9 mouse cellular contexts compared by ENCODE assay signal in genomic region chr9:107906967-107907800, GRCm38 (mm10). TPM values are rescaled to one million over a fixed set of nuclear protein-coding genes. Genes with fewer than 3 reads are reported as not detected.
A peak's percentile ranks its signal among the peaks of the same experiment; 100 is the strongest.
DNase-seq lines count a peak whose midpoint lies in the region; ATAC-seq lines count a peak whose summit lies in the region.
"Had no signal": no experiment of that assay in that cellular context is flagged by ENCODE, and none has a peak within 500 bp of the region (broad histone marks: within the 10 kb centered on the region; RNA-seq: fewer than 3 reads in every experiment).

No protein-coding gene starts in this region.

- H3K4me3 ChIP-seq in liver, embryonic 12.5 days, result peak overlapping the region; percentile 43

- no peak for ATAC-seq in liver, embryonic 12.5 days
- ATAC-seq: inflammation-experienced regulatory T-cells, adult 6 months had no signal

- H3K27ac ChIP-seq in liver, embryonic 12.5 days, result 0 out of 2 replicates have a peak overlapping the region, but pooled peaks have one; percentile 29

- H3K36me3 ChIP-seq in liver, embryonic 12.5 days, result no peaks in the 10 kb centered on the region

- peak overlapping the region; percentile 49 for H3K9ac ChIP-seq in liver, embryonic 12.5 days

- H3K27me3 ChIP-seq in liver, embryonic 12.5 days (replicated peaks), result peaks cover 18% of the 10 kb centered on the region

- DNase-seq in adrenal gland, postnatal 14 days, result peak; percentile 15
- DNase-seq in adrenal gland, adult 8-10 months, result no peak
- peak; percentile 42 for DNase-seq in urinary bladder, adult 2 months (ENCODE audit: low spot score)
- no peak for DNase-seq in urinary bladder, postnatal 14 days (ENCODE audit: low spot score)
- no peak for DNase-seq in left cerebral cortex, adult 11 months (ENCODE audit: low spot score)
- DNase-seq in cerebellum, postnatal 10 days, result no peak
- DNase-seq in right cerebral cortex, postnatal 4 days, result no peak

- WGBS in liver, embryonic 12.5 days (ENCODE audit: insufficient replicate concordance), result 58% methylated on average over 31 of the region's 31 CpGs

- H3K4me2 ChIP-seq in liver, embryonic 12.5 days, result peak overlapping the region; percentile 74

- H3K4me1 ChIP-seq in liver, embryonic 12.5 days, result peaks cover 40% of the 10 kb centered on the region

- no peaks in the 10 kb centered on the region for H3K9me3 ChIP-seq in liver, embryonic 12.5 days (replicated peaks)

RNA-seq across cellular contexts. Expression of gene Mst1r, which starts 0.5 kb away (rescaled TPM):
- 5.0 and 8.7 TPM in 2 replicates for total RNA-seq in adrenal gland, postnatal 14 days (2021)
- total RNA-seq in adrenal gland, adult 8-10 months (2022), result 10 to 100 TPM; 10.3 to 28.6 (median 17.9) TPM
- polyA plus RNA-seq in urinary bladder, adult 2 months (2012; rRNA removed), result 39.2 and 55.3 TPM in 2 replicates
- polyA plus RNA-seq in liver, embryonic 12.5 days (2016; fragmentation: Nextera tagmentation; extraction: Ambion mirVana), result 0.57 and 0.92 TPM in 2 replicates

RNA-seq across cellular contexts. Expression of gene Mon1a, which starts 19.2 kb away (rescaled TPM):
- total RNA-seq in adrenal gland, postnatal 14 days (2021), result 12.3 and 14.0 TPM in 2 replicates
- total RNA-seq in adrenal gland, adult 8-10 months (2022), result 10 to 100 TPM; 19.5 to 22.1 (median 20.1) TPM
- 33.2 and 35.4 TPM in 2 replicates for polyA plus RNA-seq in urinary bladder, adult 2 months (2012; rRNA removed)
- 5.7 and 7.4 TPM in 2 replicates for polyA plus RNA-seq in liver, embryonic 12.5 days (2016; fragmentation: Nextera tagmentation; extraction: Ambion mirVana)

RNA-seq across cellular contexts. Expression of gene Actl11, which starts 21.1 kb away (rescaled TPM):
- not detected in 2 replicates for total RNA-seq in adrenal gland, postnatal 14 days (2021)
- total RNA-seq in adrenal gland, adult 8-10 months (2022), result not detected
- not detected in 2 replicates for polyA plus RNA-seq in urinary bladder, adult 2 months (2012; rRNA removed)
- polyA plus RNA-seq in liver, embryonic 12.5 days (2016; fragmentation: Nextera tagmentation; extraction: Ambion mirVana), result not detected in 2 replicates
- polyA plus RNA-seq: inflammation-experienced regulatory T-cells, adult 6 months had no signal

RNA-seq across cellular contexts. Expression of gene Camkv, which starts 28.3 kb away (rescaled TPM):
- 1.3 and 2.3 TPM in 2 replicates for total RNA-seq in adrenal gland, postnatal 14 days (2021)
- 10 to 100 TPM in 2 of 4 experiments, 1 to 10 TPM in 2; 6.4 to 11.1 (median 9.7) TPM for total RNA-seq in adrenal gland, adult 8-10 months (2022)
- 0.12 and 0.15 TPM in 2 replicates for polyA plus RNA-seq in urinary bladder, adult 2 months (2012; rRNA removed)
- 0.53 and 0.54 TPM in 2 replicates for polyA plus RNA-seq in liver, embryonic 12.5 days (2016; fragmentation: Nextera tagmentation; extraction: Ambion mirVana)
- polyA plus RNA-seq: inflammation-experienced regulatory T-cells, adult 6 months had no signal

RNA-seq across cellular contexts. Expression of gene Rbm6, which starts 34.1 kb away (rescaled TPM):
- 49.8 and 61.4 TPM in 2 replicates for total RNA-seq in adrenal gland, postnatal 14 days (2021)
- 10 to 100 TPM; 51.7 to 91.6 (median 58.9) TPM for total RNA-seq in adrenal gland, adult 8-10 months (2022)
- polyA plus RNA-seq in urinary bladder, adult 2 months (2012; rRNA removed), result 52.9 and 53.1 TPM in 2 replicates
- polyA plus RNA-seq in liver, embryonic 12.5 days (2016; fragmentation: Nextera tagmentation; extraction: Ambion mirVana), result 45.7 and 49.2 TPM in 2 replicates

Comparison
In these comparisons a context has a peak if more than half of its experiments do, and no peak if none do; other contexts are left out.
1. DNase-seq: peak in adrenal gland, postnatal 14 days (single experiment) and urinary bladder, adult 2 months (single experiment); none in adrenal gland, adult 8-10 months (single experiment), urinary bladder, postnatal 14 days (single experiment), left cerebral cortex, adult 11 months (single experiment), cerebellum, postnatal 10 days (0 of 2) and right cerebral cortex, postnatal 4 days (single experiment).